Mouse (Mus musculus): Measurements from ENCODE around the gene Tigit.

Gene Tigit

GRCm38 (mm10) chr16:43608066-43608465, 55.9 kb downstream of the Tigit start:
- no peak for TF ChIP-seq GATA4 (IDR thresholded peaks at IDR 0.05; ENCODE audit: insufficient replicate concordance, low read length)

GRCm38 (mm10) chr16:43607086-43607485, 56.9 kb downstream of the Tigit start:
- no peak for TF ChIP-seq GATA4 (IDR thresholded peaks at IDR 0.05; ENCODE audit: insufficient replicate concordance, low read length)

GRCm38 (mm10) chr16:43604399-43605013, 59.4 kb downstream of the Tigit start:
- TF ChIP-seq GATA4 (IDR thresholded peaks at IDR 0.05; ENCODE audit: insufficient replicate concordance, low read length), result no peak

GRCm38 (mm10) chr16:43603591-43604141, 60.3 kb downstream of the Tigit start:
- TF ChIP-seq GATA4 (IDR thresholded peaks at IDR 0.05; ENCODE audit: insufficient replicate concordance, low read length), result no peak

- TF ChIP-seq GATA4 (IDR thresholded peaks at IDR 0.05; ENCODE audit: insufficient replicate concordance, low read length), result no peak
These were observed 61.4 kb downstream of the Tigit start for GRCm38 (mm10) chr16:43602573-43602972.

DNA sequence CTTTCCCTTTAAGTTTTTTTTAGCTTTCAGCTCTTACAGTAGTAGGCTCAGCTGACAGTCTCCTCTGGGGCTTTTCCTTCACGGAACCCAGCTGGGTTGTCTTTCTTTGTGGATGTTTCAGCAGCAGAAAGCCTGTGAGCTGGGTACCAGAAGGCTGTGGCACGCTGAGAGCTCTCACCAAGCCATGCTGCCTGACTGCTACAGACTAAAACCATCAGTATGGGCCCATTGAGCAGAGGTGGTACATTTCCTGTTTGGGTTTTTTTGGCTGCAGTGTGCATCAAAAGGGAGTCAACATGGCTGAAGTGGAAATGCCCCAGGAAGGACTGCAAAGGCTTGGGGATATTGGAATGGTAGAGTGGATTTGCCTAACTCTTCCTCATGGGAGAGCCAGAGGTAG, 64.2 kb downstream of the Tigit start:
- TF ChIP-seq GATA4 (IDR thresholded peaks at IDR 0.05; ENCODE audit: insufficient replicate concordance, low read length), result no peak

All from liver, adult (tissue).